Mouse (Mus musculus): ENCODE measurements around the gene Nppa. TPM values are rescaled to one million over a fixed set of nuclear protein-coding genes. Genes with fewer than 3 reads are reported as not detected.

Gene Nppa
- polyA plus RNA-seq, 1 experiment from 2014 or later, result 19.5 TPM

GRCm38 (mm10) chr4:148016981-148017380 lies 16.5 kb downstream of the Nppa start:
- 71% methylated on average over 3 of the region's 3 CpGs for WGBS
- ATAC-seq (replicated peaks; ENCODE audit: insufficient number of reproducible peaks, low FRiP score, low TSS enrichment, low read depth), result no peak
- peaks cover 18% of the 10 kb centered on the region for H3K36me3 ChIP-seq (replicated peaks; ENCODE audit: control insufficient read depth, insufficient read depth, low read depth, low read length)

GRCm38 (mm10) chr4:148018410-148018809 lies 17.9 kb downstream of the Nppa start:
- Histone ChIP-seq H3K9me3 (replicated peaks; ENCODE audit: control insufficient read depth, low read length) (no peaks in the 10 kb centered on the region), H3K4me2 (ENCODE audit: low read depth, low read length) (no peak overlapping the region), H3K9ac (replicated peaks; ENCODE audit: low read length) (no peak overlapping the region), H3K27ac (replicated peaks; ENCODE audit: low read depth, low read length) (peak overlapping the region; percentile 8; the same call in 1 of the 2 replicates), H3K27me3 (ENCODE audit: control insufficient read depth, insufficient read depth, low read length) (no peaks in the 10 kb centered on the region), H3K4me1 (ENCODE audit: control insufficient read depth, insufficient read depth, low read length) (no peaks in the 10 kb centered on the region; the same call in 1 of the 2 replicates), H3K36me3 (replicated peaks; ENCODE audit: control insufficient read depth, insufficient read depth, low read depth, low read length) (peaks cover 22% of the 10 kb centered on the region), H3K4me3 (ENCODE audit: low read depth, low read length) (no peak overlapping the region)
- ATAC-seq (replicated peaks; ENCODE audit: insufficient number of reproducible peaks, low FRiP score, low TSS enrichment, low read depth), result no peak
- 33% methylated on average over 2 of the region's 2 CpGs for WGBS
- no peak for DNase-seq (ENCODE audit: low spot score)

More at GRCm38 (mm10) chr4:148016981-148017380, 16.5 kb downstream of the Nppa start:
- Histone ChIP-seq H3K27ac (replicated peaks; ENCODE audit: low read depth, low read length) (no peak overlapping the region), H3K4me1 (ENCODE audit: control insufficient read depth, insufficient read depth, low read length) (no peaks in the 10 kb centered on the region; the same call in 1 of the 2 replicates), H3K9ac (replicated peaks; ENCODE audit: low read length) (no peak overlapping the region), H3K9me3 (replicated peaks; ENCODE audit: control insufficient read depth, low read length) (no peaks in the 10 kb centered on the region), H3K4me2 (ENCODE audit: low read depth, low read length) (no peak overlapping the region), H3K27me3 (ENCODE audit: control insufficient read depth, insufficient read depth, low read length) (no peaks in the 10 kb centered on the region), H3K4me3 (ENCODE audit: low read depth, low read length) (no peak overlapping the region)
- no peak for DNase-seq (ENCODE audit: low spot score)

- 86% methylated on average over 3 of the region's 3 CpGs for WGBS
Measured at GRCm38 (mm10) chr4:148024003-148024402, 23.5 kb downstream of the Nppa start.

GRCm38 (mm10) chr4:148029297-148029696 lies 28.8 kb downstream of the Nppa start:
- ATAC-seq (replicated peaks; ENCODE audit: insufficient number of reproducible peaks, low FRiP score, low TSS enrichment, low read depth) (no peak), DNase-seq (ENCODE audit: low spot score) (no peak)
- no peak overlapping the region for H3K9ac ChIP-seq (replicated peaks; ENCODE audit: low read length)
- no peak overlapping the region for H3K27ac ChIP-seq (replicated peaks; ENCODE audit: low read depth, low read length)
- H3K4me3 ChIP-seq (ENCODE audit: low read depth, low read length), result no peak overlapping the region
- 93% methylated on average over 7 of the region's 7 CpGs for WGBS
- H3K36me3 ChIP-seq (replicated peaks; ENCODE audit: control insufficient read depth, insufficient read depth, low read depth, low read length), result peaks cover 5% of the 10 kb centered on the region
- no peaks in the 10 kb centered on the region for H3K4me1 ChIP-seq (ENCODE audit: control insufficient read depth, insufficient read depth, low read length)
- no peaks in the 10 kb centered on the region for H3K9me3 ChIP-seq (replicated peaks; ENCODE audit: control insufficient read depth, low read length)
- H3K27me3 ChIP-seq (ENCODE audit: control insufficient read depth, insufficient read depth, low read length), result no peaks in the 10 kb centered on the region
- no peak overlapping the region for H3K4me2 ChIP-seq (ENCODE audit: low read depth, low read length)

More at GRCm38 (mm10) chr4:148024003-148024402, 23.5 kb downstream of the Nppa start:
- ATAC-seq (replicated peaks; ENCODE audit: insufficient number of reproducible peaks, low FRiP score, low TSS enrichment, low read depth), result no peak
- no peaks in the 10 kb centered on the region for H3K4me1 ChIP-seq (ENCODE audit: control insufficient read depth, insufficient read depth, low read length)
- no peak overlapping the region for H3K4me2 ChIP-seq (ENCODE audit: low read depth, low read length)
- no peak overlapping the region for H3K27ac ChIP-seq (replicated peaks; ENCODE audit: low read depth, low read length)
- no peaks in the 10 kb centered on the region for H3K27me3 ChIP-seq (ENCODE audit: control insufficient read depth, insufficient read depth, low read length)
- H3K9ac ChIP-seq (replicated peaks; ENCODE audit: low read length), result no peak overlapping the region
- no peak for DNase-seq (ENCODE audit: low spot score)
- H3K9me3 ChIP-seq (replicated peaks; ENCODE audit: control insufficient read depth, low read length), result no peaks in the 10 kb centered on the region
- peaks cover 12% of the 10 kb centered on the region for H3K36me3 ChIP-seq (replicated peaks; ENCODE audit: control insufficient read depth, insufficient read depth, low read depth, low read length)
- H3K4me3 ChIP-seq (ENCODE audit: low read depth, low read length), result no peak overlapping the region

GRCm38 (mm10) chr4:148030506-148030905 lies 30.0 kb downstream of the Nppa start:
- Histone ChIP-seq H3K4me1 (ENCODE audit: control insufficient read depth, insufficient read depth, low read length) (no peaks in the 10 kb centered on the region), H3K9ac (replicated peaks; ENCODE audit: low read length) (no peak overlapping the region), H3K36me3 (replicated peaks; ENCODE audit: control insufficient read depth, insufficient read depth, low read depth, low read length) (peaks cover 5% of the 10 kb centered on the region), H3K27ac (replicated peaks; ENCODE audit: low read depth, low read length) (no peak overlapping the region), H3K4me2 (ENCODE audit: low read depth, low read length) (no peak overlapping the region), H3K27me3 (ENCODE audit: control insufficient read depth, insufficient read depth, low read length) (no peaks in the 10 kb centered on the region), H3K9me3 (replicated peaks; ENCODE audit: control insufficient read depth, low read length) (no peaks in the 10 kb centered on the region), H3K4me3 (ENCODE audit: low read depth, low read length) (no peak overlapping the region)
- DNase-seq (ENCODE audit: low spot score) (no peak), ATAC-seq (replicated peaks; ENCODE audit: insufficient number of reproducible peaks, low FRiP score, low TSS enrichment, low read depth) (no peak)
- 83% methylated on average over 5 of the region's 5 CpGs for WGBS

GRCm38 (mm10) chr4:148033858-148034410 lies 33.4 kb downstream of the Nppa start:
- no peaks in the 10 kb centered on the region for H3K27me3 ChIP-seq (ENCODE audit: control insufficient read depth, insufficient read depth, low read length)
- H3K9ac ChIP-seq (replicated peaks; ENCODE audit: low read length), result no peak overlapping the region
- no peaks in the 10 kb centered on the region for H3K9me3 ChIP-seq (replicated peaks; ENCODE audit: control insufficient read depth, low read length)
- no peak overlapping the region for H3K4me2 ChIP-seq (ENCODE audit: low read depth, low read length)
- H3K4me1 ChIP-seq (ENCODE audit: control insufficient read depth, insufficient read depth, low read length), result no peaks in the 10 kb centered on the region
- DNase-seq (ENCODE audit: low spot score), result no peak
- no peak overlapping the region for H3K4me3 ChIP-seq (ENCODE audit: low read depth, low read length)
- no peak for ATAC-seq (replicated peaks; ENCODE audit: insufficient number of reproducible peaks, low FRiP score, low TSS enrichment, low read depth)
- 77% methylated on average over 7 of the region's 7 CpGs for WGBS
- H3K27ac ChIP-seq (replicated peaks; ENCODE audit: low read depth, low read length), result no peak overlapping the region
- H3K36me3 ChIP-seq (replicated peaks; ENCODE audit: control insufficient read depth, insufficient read depth, low read depth, low read length), result peaks cover 3% of the 10 kb centered on the region; the same call in 1 of the 2 replicates

GRCm38 (mm10) chr4:148035440-148035839 lies 34.9 kb downstream of the Nppa start:
- Histone ChIP-seq H3K4me2 (ENCODE audit: low read depth, low read length) (no peak overlapping the region), H3K4me3 (ENCODE audit: low read depth, low read length) (no peak overlapping the region), H3K36me3 (replicated peaks; ENCODE audit: control insufficient read depth, insufficient read depth, low read depth, low read length) (no peaks in the 10 kb centered on the region; the same call in 1 of the 2 replicates), H3K9ac (replicated peaks; ENCODE audit: low read length) (no peak overlapping the region), H3K4me1 (ENCODE audit: control insufficient read depth, insufficient read depth, low read length) (no peaks in the 10 kb centered on the region), H3K27ac (replicated peaks; ENCODE audit: low read depth, low read length) (no peak overlapping the region), H3K9me3 (replicated peaks; ENCODE audit: control insufficient read depth, low read length) (no peaks in the 10 kb centered on the region), H3K27me3 (ENCODE audit: control insufficient read depth, insufficient read depth, low read length) (no peaks in the 10 kb centered on the region)
- WGBS, result 91% methylated on average over 3 of the region's 3 CpGs
- DNase-seq (ENCODE audit: low spot score) (no peak), ATAC-seq (replicated peaks; ENCODE audit: insufficient number of reproducible peaks, low FRiP score, low TSS enrichment, low read depth) (no peak)

- WGBS, result 7% methylated on average over 26 of the region's 26 CpGs
- Histone ChIP-seq H3K4me3 (ENCODE audit: low read depth, low read length) (peak overlapping the region; percentile 88), H3K4me2 (ENCODE audit: low read depth, low read length) (peak overlapping the region; percentile 73), H3K27ac (replicated peaks; ENCODE audit: low read depth, low read length) (peak overlapping the region; percentile 70), H3K9me3 (replicated peaks; ENCODE audit: control insufficient read depth, low read length) (no peaks in the 10 kb centered on the region), H3K36me3 (replicated peaks; ENCODE audit: control insufficient read depth, insufficient read depth, low read depth, low read length) (no peaks in the 10 kb centered on the region; the same call in 1 of the 2 replicates), H3K27me3 (ENCODE audit: control insufficient read depth, insufficient read depth, low read length) (no peaks in the 10 kb centered on the region), H3K4me1 (ENCODE audit: control insufficient read depth, insufficient read depth, low read length) (no peaks in the 10 kb centered on the region), H3K9ac (replicated peaks; ENCODE audit: low read length) (peak overlapping the region; percentile 74)
- DNase-seq (ENCODE audit: low spot score), result no peak
- ATAC-seq (replicated peaks; ENCODE audit: insufficient number of reproducible peaks, low FRiP score, low TSS enrichment, low read depth), result no peak
Measured at GRCm38 (mm10) chr4:148038079-148038599, 37.6 kb downstream of the Nppa start.

All from embryonic facial prominence, embryonic 11.5 days (tissue).